Mouse (Mus musculus): ENCODE measurements around the gene 9130019O22Rik. TPM values are rescaled to one million over a fixed set of nuclear protein-coding genes. Genes with fewer than 3 reads are reported as not detected.
"Not testable (repeated sequence)": the region's sequence is repeated elsewhere in the genome, so short reads cannot be mapped to it uniquely, and the experiment has no call there.

The 9130019O22Rik gene
- total RNA-seq, 2 experiments from 2014 or later: 1.8 to 5.0 TPM

DNA sequence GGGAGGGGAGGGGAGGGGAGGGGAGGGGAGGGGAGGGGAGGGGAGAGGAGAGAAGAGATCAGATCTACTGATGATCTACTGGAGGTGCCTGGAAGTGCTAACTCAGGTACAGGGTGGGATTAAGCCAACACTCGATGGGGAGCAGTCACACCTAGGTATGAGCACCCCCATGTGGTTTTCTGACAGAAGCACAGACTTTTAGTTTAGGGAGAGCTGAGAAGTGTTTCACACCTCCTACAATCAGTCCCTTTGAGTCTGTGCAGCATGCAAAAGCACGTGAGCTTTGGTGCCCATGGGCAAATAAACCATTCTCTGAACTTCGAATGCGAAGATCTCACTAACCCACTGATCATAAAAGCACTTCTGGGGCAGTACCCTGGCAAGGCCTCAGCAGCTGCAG, 44.6 kb downstream of the 9130019O22Rik start:
- no peak for ATAC-seq (ENCODE audit: poor library complexity, severe bottlenecking)

DNA sequence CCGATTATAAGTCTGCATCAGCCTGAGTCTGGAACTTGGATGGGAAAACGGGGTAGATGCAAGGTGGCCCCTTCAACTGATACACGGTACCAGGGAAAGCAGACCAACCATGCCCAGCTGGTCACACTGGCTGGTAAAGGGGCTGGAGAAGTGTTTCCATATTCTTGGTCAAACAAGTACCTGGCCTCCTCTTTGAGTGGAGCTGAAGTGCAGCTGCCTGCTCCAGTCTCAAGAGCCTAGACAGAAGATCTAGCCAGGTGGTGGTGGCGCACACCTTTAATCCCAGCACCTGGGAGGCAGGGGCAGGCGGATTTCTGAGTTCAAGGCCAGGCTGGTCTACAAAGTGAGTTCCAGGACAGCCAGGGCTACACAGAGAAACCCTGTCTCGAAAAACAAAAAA, 45.1 kb downstream of the 9130019O22Rik start:
- ATAC-seq (ENCODE audit: poor library complexity, severe bottlenecking): not testable (repeated sequence)

DNA sequence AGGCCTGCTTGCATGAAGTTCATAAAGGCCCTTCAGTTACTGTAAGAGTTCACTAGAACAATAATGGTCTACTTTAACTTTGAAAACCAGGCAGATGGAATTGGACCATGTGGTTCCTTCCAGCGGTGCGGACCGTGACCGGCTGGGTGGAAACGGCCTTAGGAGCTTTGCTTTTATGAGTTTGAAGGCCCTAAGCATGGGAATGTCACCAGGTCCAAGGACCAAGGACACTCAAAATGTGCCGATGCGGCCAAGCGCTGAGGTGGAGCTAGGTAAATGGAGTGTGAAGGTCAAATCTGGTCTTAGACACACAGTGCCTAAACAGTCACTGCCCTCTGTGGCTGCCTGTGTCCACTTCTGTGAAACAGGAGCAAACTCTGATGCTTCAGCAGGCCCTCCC, 45.6 kb downstream of the 9130019O22Rik start:
- no peak for ATAC-seq (ENCODE audit: poor library complexity, severe bottlenecking)

DNA sequence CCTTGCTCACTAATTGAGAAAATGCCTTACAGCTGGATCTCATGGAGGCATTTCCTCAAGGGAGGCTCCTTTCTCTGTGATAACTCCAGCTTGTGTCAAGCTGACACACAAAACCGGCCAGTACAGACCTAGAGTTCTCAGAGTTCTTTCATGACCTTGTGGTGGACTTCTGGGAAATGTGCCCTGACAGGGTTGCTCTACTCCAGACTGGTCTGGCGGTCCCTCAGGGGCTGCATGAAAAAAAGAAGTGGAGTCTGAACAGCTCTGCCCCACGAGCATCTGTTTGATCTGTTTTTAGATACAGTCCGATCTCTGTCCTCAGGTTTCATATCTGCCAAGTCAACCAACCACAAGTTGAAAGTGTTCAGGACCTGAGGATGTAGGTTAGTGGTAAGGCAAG, 49.3 kb downstream of the 9130019O22Rik start:
- no peak for ATAC-seq (ENCODE audit: poor library complexity, severe bottlenecking)

DNA sequence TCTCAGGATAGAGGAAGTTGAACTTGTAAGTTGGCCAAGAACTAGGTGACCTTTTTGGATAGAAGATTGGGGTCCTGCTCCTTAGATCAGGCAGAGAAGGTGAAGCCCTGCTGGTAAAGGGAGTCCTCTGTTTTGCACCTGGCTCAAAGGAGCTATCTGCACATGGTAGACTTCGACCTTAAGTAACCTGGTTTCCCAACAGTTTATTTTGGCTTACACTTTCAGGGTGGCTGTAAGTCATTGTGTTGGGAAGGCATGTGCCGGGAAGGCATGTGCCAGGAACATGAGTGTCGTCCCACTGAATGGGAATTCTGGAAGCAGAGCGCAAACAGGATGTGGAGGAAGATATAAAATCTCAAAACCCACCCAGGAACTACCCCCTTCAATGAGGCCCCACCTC, 51.4 kb downstream of the 9130019O22Rik start:
- ATAC-seq (ENCODE audit: poor library complexity, severe bottlenecking): no peak

DNA sequence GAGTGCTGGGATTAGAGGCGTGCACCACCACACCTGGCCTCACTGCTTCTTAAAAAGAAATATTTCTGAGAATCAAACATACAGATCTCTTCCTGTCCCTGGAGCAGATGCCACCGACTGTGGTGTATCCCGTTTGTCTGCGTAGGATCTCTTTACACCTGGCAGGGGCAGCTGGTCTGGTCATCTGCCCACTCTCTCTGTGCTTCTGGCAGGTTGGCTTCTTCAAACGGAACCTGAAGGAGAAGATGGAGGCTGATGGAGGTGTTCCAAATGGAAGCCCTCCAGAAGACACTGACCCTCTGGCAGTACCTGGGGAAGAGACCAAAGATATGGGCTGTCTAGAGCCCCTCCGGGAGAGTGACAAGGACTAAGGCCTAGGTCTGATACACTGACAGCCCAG, 53.7 kb downstream of the 9130019O22Rik start:
- ATAC-seq (ENCODE audit: poor library complexity, severe bottlenecking): no peak

Other genes with a start within 250 kb of the 9130019O22Rik start
- gene Spn, start 249.3 kb downstream of the 9130019O22Rik start, total RNA-seq (2015): 74.6 and 82.8 TPM in 2 replicates
- 241 and 246 TPM in 2 replicates for gene Spn, start 249.3 kb downstream of the 9130019O22Rik start, total RNA-seq (2017)
- gene Cd2bp2, start 191.1 kb downstream of the 9130019O22Rik start, total RNA-seq (2015): 16.1 and 19.0 TPM in 2 replicates
- gene Cd2bp2, start 191.1 kb downstream of the 9130019O22Rik start, total RNA-seq (2017): 51.8 and 57.5 TPM in 2 replicates
- gene Tbc1d10b, start 178.7 kb downstream of the 9130019O22Rik start, total RNA-seq (2015): 27.0 and 27.4 TPM in 2 replicates
- 59.8 and 74.2 TPM in 2 replicates for gene Tbc1d10b, start 178.7 kb downstream of the 9130019O22Rik start, total RNA-seq (2017)
- gene Mylpf, start 178.3 kb downstream of the 9130019O22Rik start, total RNA-seq (2015): 5.0 and 6.0 TPM in 2 replicates
- 2.3 and 3.3 TPM in 2 replicates for gene Mylpf, start 178.3 kb downstream of the 9130019O22Rik start, total RNA-seq (2017)
- 2.9 and 3.1 TPM in 2 replicates for gene Zfp553, start 154.1 kb downstream of the 9130019O22Rik start, total RNA-seq (2015)
- gene Zfp553, start 154.1 kb downstream of the 9130019O22Rik start, total RNA-seq (2017): 5.9 and 9.7 TPM in 2 replicates
- gene Sept1, start 154.0 kb downstream of the 9130019O22Rik start, total RNA-seq (2015): 36.2 and 36.8 TPM in 2 replicates
- 31.2 and 42.7 TPM in 2 replicates for gene Sept1, start 154.0 kb downstream of the 9130019O22Rik start, total RNA-seq (2017)
- 0.96 and 1.8 TPM in 2 replicates for gene Zfp771, start 142.9 kb downstream of the 9130019O22Rik start, total RNA-seq (2015)
- 0.28 and 0.73 TPM in 2 replicates for gene Zfp771, start 142.9 kb downstream of the 9130019O22Rik start, total RNA-seq (2017)
- gene Dctpp1, start 126.5 kb downstream of the 9130019O22Rik start, total RNA-seq (2015): 32.1 and 45.3 TPM in 2 replicates
- gene Dctpp1, start 126.5 kb downstream of the 9130019O22Rik start, total RNA-seq (2017): 23.3 and 31.0 TPM in 2 replicates
- gene Sephs2, start 113.1 kb downstream of the 9130019O22Rik start, total RNA-seq (2015): 55.5 and 61.6 TPM in 2 replicates
- 130 and 138 TPM in 2 replicates for gene Sephs2, start 113.1 kb downstream of the 9130019O22Rik start, total RNA-seq (2017)
- gene Itgal, start 90.9 kb downstream of the 9130019O22Rik start, total RNA-seq (2015): 117 and 130 TPM in 2 replicates
- gene Itgal, start 90.9 kb downstream of the 9130019O22Rik start, total RNA-seq (2017): 59.4 and 72.4 TPM in 2 replicates
- gene Zfp768, start 41.6 kb downstream of the 9130019O22Rik start, total RNA-seq (2015): 2.0 and 2.4 TPM in 2 replicates
- 3.9 and 4.6 TPM in 2 replicates for gene Zfp768, start 41.6 kb downstream of the 9130019O22Rik start, total RNA-seq (2017)
- gene Zfp747, start 11.1 kb downstream of the 9130019O22Rik start, total RNA-seq (2015): 3.2 and 6.1 TPM in 2 replicates
- gene Zfp747, start 11.1 kb downstream of the 9130019O22Rik start, total RNA-seq (2017): 7.6 and 17.8 TPM in 2 replicates
- 0.36 and 0.40 TPM in 2 replicates for gene E430018J23Rik, start 6.5 kb upstream of the 9130019O22Rik start, total RNA-seq (2015)
- 1.7 and 2.8 TPM in 2 replicates for gene E430018J23Rik, start 6.5 kb upstream of the 9130019O22Rik start, total RNA-seq (2017)
- 8.5 and 10.5 TPM in 2 replicates for gene Zfp764, start 19.7 kb upstream of the 9130019O22Rik start, total RNA-seq (2015)
- gene Zfp764, start 19.7 kb upstream of the 9130019O22Rik start, total RNA-seq (2017): 9.1 and 9.5 TPM in 2 replicates
- 17.1 and 17.3 TPM in 2 replicates for gene Zfp688, start 34.9 kb upstream of the 9130019O22Rik start, total RNA-seq (2015)
- 7.9 and 14.0 TPM in 2 replicates for gene Zfp688, start 34.9 kb upstream of the 9130019O22Rik start, total RNA-seq (2017)
- 1.2 and 1.6 TPM in 2 replicates for gene Zfp689, start 62.0 kb upstream of the 9130019O22Rik start, total RNA-seq (2015)
- 1.4 and 1.8 TPM in 2 replicates for gene Zfp689, start 62.0 kb upstream of the 9130019O22Rik start, total RNA-seq (2017)
- 113 and 114 TPM in 2 replicates for gene Prr14, start 72.4 kb upstream of the 9130019O22Rik start, total RNA-seq (2015)
- gene Prr14, start 72.4 kb upstream of the 9130019O22Rik start, total RNA-seq (2017): 37.0 and 46.2 TPM in 2 replicates
- gene Fbrs, start 92.0 kb upstream of the 9130019O22Rik start, total RNA-seq (2015): 115 and 138 TPM in 2 replicates
- 28.1 and 38.1 TPM in 2 replicates for gene Fbrs, start 92.0 kb upstream of the 9130019O22Rik start, total RNA-seq (2017)
- 53.0 and 57.0 TPM in 2 replicates for gene Srcap, start 124.8 kb upstream of the 9130019O22Rik start, total RNA-seq (2015)
- gene Srcap, start 124.8 kb upstream of the 9130019O22Rik start, total RNA-seq (2017): 15.8 and 21.1 TPM in 2 replicates
- gene Gm42715, start 132.4 kb upstream of the 9130019O22Rik start, total RNA-seq (2015): 14.8 and 16.7 TPM in 2 replicates
- 5.4 and 8.3 TPM in 2 replicates for gene Gm42715, start 132.4 kb upstream of the 9130019O22Rik start, total RNA-seq (2017)
- not detected in 2 replicates for gene Tmem265, start 174.2 kb upstream of the 9130019O22Rik start, total RNA-seq (2015)
- 2.5 TPM in 1 of 2 replicates, not detected in the other for gene Tmem265, start 174.2 kb upstream of the 9130019O22Rik start, total RNA-seq (2017)
- gene Phkg2, start 186.2 kb upstream of the 9130019O22Rik start, total RNA-seq (2015): 31.6 and 39.4 TPM in 2 replicates
- gene Phkg2, start 186.2 kb upstream of the 9130019O22Rik start, total RNA-seq (2017): 25.7 and 30.5 TPM in 2 replicates
- 2.6 and 6.3 TPM in 2 replicates for gene Ccdc189, start 201.4 kb upstream of the 9130019O22Rik start, total RNA-seq (2015)
- 2.5 and 11.0 TPM in 2 replicates for gene Ccdc189, start 201.4 kb upstream of the 9130019O22Rik start, total RNA-seq (2017)
- 14.1 and 18.8 TPM in 2 replicates for gene Rnf40, start 201.6 kb upstream of the 9130019O22Rik start, total RNA-seq (2015)
- gene Rnf40, start 201.6 kb upstream of the 9130019O22Rik start, total RNA-seq (2017): 35.1 and 48.0 TPM in 2 replicates
- gene Zfp629, start 228.6 kb upstream of the 9130019O22Rik start, total RNA-seq (2015): 3.5 TPM in 2 replicates
- 4.2 and 5.8 TPM in 2 replicates for gene Zfp629, start 228.6 kb upstream of the 9130019O22Rik start, total RNA-seq (2017)

All from megakaryocyte, adult 5-6 weeks (primary cell).